Mouse (Mus musculus) cerebellum, adult 11-12 months (tissue): ENCODE results near the gene Wbp1l.
A peak's percentile ranks its signal among the peaks of the same experiment; 100 is the strongest.
"Not testable (repeated sequence)": the region's sequence is repeated elsewhere in the genome, so short reads cannot be mapped to it uniquely, and the experiment has no call there.

Experiments
- DNase-seq: peaks from one replicate; pipeline ENCODE4 v3.0.0; 2022

Wbp1l gene

DNA sequence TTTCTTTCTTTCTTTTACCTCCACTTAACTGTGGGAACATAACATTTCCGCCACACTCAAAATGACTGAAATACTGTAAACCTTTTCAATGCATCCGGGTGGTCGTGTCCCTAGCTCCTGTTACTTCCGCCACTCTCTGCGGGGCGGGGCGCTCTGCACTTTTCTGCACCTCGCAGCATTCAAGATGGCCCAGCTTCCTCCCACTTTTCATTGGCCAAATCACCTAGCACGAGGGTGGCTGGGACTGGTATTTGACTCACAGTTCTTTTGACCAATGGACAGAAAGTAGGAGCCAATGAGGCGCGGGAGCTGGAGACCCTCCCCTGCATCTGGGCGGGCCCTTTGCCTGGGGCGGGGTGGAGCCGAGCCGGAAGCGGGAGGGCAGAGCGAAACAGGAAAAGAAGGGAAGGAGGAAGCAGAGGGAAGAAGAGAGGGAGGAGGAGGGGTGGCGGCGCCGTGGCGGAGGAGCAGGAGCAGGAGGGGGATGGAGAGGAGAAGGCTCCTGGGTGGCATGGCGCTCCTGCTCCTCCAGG, at the start of gene Wbp1l:
Wbp1l (plus strand) TSS at position 365 of the 533 bp plus-strand sequence.
- peak; percentile 98 for DNase-seq

DNA sequence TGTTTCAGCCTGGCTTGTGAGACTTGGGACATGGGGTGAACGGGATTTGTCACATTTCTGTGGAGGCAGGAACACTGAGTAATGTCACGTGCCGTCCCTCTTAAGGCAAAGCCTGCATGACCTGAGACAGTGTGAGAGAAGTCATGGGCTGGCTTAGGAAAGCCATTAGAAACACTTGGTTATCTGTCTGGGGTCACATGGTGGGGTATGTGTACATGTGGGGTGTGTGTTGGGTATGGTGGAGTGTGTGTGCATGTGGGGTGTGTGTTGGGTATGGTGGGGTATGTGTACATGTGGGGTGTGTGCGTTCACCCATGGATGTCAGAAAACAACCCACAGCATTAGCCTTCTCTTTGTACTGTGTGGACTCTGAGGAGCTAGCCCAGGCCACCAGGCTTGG, 48.5 kb upstream of the Wbp1l start:
- DNase-seq: no peak

DNA sequence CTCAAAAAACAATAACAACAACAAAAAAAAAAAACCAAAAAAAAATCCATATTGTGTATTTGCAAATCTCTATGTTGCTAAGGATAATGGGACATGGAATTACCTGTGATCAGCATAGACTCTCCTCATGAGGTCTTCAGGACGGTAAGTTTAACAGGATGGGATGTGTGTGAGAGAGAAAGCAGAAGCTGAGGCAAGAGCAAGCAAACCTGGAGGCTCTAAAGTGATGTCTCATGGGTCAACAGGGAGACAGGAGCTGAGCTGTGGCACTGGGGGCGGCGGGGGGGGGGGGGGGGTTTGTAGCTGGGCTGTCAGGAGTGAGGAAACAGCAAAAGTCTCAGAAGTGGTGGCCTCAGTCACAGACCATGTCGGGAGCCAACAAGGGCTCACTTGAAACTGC, 46.4 kb upstream of the Wbp1l start:
- DNase-seq: no peak

DNA sequence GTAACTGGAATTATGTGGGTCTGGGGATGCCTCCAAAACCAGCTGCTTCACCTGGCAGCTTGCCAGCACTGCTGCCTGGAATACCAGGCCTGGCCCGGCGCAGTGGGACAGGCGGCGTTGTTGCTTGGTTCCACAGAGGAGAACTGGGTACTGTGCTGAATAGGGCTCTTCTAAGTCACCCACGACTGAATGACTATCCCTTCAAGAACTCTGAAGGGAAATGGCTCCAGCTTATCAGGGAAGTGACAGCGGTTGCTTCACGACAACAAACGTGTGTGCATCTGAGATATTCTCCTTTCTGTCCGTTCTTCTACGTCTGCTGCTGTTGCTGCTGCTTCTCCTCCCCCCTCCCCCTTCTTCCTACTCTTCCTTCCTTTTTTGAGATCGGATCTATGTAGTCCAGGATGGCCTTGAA, 45.3 kb upstream of the Wbp1l start:
- no peak for DNase-seq

DNA sequence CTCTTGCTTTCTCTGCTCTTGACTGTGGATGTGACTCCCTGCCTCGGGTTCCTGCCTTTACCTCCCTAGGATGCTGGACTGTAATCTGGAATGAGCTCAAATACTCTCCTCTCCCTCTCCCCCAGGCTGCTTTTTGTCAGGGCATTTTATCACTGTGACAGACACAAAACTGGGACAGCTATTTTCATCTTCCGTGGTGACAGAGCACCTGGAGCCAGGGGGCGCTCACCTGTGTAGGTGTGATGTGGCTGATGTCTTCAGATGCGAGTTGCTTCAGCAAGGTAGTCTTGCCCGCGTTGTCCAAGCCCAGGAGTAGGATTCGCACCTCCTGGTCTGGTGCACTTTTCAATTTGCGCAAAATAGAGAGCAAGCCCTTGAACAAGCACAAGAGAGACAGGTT, 40.9 kb upstream of the Wbp1l start:
- no peak for DNase-seq

DNA sequence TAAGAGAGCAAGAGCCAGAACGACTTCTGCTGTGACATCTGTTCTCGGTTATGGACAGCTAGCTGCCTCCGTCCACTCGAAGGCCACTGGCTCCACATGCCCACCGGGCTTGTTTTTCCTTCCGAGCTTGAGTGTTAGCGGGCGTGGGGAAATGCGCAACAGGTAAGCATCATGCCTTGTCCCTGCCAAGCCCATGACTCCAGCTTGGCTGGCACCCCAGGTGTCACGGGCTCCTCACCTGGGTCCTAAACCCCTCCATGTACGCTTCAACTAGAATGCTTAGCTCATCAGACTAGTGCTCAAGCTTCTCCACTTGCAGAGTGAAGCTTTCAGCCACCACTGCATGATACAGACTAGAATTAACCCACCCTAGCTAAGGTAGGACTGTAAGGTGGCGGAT, 40.3 kb upstream of the Wbp1l start:
- peak; percentile 68 for DNase-seq

DNA sequence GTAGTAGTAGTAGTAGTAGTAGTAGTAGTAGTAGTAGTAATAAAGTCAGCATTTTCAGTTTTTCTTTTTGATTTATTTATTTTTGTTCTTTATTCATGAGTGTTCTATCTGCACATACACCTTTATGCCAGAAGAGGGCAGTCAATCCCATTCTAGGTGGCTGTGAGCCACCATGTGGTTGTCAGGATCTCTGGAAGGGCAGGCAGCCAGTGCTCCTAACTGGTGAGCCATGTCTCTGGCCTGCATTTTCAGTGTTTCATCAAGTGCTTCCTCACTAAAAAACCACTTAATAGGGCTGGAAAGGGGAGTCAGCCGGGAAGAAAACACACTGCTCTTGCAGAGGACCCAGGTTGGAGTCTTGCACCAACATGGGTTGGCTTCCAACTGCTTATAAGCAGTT, 36.8 kb upstream of the Wbp1l start:
- DNase-seq: peak; percentile 73

DNA sequence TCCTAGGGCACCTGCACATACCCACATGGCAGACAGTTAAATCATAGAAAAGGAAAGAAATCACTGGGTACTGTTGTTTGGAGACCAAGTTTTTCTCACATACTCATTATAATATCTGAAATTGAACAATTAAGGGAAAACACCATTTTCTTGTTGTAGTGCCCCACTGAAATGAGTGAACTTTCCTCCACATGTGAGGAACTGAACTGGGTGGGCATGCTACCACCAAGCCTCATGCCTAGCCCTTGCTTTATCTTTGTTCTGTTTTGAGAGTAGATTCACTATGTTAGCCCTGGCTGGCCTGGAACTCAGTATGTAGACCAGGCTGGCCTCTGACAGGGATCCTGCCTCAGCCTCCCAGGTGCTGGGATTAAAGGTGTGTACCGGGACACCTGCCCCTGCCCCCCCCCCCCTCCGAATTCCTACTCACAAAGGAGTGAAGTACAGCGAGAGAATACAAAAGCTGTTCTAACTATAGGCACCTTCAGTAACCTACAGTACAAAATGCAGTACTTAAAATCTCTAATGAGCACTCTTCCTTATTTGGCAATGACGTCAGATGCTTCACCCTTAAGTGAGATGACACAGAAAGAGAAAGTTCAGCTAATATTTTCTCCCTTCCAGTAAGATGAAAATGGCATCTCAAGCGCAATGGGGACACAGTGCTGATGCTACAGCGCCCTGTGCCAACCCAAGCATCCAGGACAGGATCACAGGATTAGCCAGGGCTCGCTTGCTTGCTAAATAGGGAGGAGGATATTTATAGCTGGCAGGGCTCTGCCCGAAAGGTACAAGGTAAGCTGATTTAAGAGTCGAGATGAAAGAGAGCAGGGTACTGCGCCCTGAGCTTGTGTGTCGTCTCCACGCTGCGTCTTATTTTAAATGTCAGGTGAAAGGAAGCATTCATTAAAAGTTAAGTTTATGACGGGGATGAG, 36.0 kb upstream of the Wbp1l start:
- DNase-seq: peak; percentile 80

- DNase-seq: no peak
These were observed 35.3 kb upstream of the Wbp1l start for GRCm38 (mm10) chr19:46563603-46564002.

DNA sequence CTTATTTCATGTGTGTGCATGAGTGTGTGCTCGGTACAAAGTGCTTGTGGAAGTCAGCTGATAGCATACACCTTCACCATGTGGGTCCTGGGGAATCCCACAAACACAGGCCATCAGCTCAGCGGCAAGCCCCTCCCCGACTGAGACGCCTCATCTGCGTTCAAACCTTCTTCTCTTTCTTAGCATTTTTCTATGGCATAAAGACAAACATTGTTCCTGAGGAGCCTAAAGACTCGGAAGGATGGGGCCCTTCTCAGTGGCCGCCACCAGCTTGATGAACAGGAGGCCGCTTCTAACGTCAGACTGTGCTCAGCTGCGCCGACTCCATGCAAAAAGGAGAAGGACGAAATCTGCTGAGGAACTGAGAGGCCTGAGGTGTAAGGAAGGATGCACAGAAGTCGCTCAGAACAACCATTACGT, 34.8 kb upstream of the Wbp1l start:
- DNase-seq: no peak

DNA sequence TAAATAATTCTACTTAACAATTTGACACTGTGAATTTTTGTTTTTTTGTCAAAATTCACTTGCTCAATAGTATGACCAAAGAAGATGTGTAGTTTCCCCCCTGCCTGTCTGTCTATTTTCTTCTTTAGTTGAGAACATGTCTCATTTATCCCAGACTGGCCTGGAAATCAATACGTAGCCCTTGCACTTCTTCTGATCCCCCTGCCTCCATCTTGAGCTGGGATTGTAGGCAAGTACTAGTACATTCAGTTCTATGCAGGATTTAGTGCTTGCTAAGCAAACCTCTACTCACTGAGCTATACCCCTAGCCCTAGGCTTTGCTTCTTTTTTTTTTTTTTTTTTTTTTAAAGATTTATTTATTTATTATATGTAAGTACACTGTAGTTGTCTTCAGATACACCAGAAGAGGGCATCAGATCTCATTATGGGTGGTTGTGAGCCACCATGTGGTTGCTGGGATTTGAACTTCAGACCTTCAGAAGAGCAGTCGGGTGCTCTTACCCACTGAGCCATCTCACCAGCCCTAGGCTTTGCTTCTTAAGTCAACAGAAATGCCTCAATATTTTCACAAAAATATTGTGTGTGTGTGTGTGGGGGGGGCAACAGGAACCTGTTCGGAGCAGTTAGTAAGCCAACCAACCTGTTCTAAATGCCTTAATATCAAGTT, 27.5 kb upstream of the Wbp1l start:
- DNase-seq: not testable (repeated sequence)

- DNase-seq: no peak
These were observed 27.0 kb upstream of the Wbp1l start for GRCm38 (mm10) chr19:46571878-46572244.

- no peak for DNase-seq
These were observed 26.3 kb upstream of the Wbp1l start for GRCm38 (mm10) chr19:46572548-46572947.

DNA sequence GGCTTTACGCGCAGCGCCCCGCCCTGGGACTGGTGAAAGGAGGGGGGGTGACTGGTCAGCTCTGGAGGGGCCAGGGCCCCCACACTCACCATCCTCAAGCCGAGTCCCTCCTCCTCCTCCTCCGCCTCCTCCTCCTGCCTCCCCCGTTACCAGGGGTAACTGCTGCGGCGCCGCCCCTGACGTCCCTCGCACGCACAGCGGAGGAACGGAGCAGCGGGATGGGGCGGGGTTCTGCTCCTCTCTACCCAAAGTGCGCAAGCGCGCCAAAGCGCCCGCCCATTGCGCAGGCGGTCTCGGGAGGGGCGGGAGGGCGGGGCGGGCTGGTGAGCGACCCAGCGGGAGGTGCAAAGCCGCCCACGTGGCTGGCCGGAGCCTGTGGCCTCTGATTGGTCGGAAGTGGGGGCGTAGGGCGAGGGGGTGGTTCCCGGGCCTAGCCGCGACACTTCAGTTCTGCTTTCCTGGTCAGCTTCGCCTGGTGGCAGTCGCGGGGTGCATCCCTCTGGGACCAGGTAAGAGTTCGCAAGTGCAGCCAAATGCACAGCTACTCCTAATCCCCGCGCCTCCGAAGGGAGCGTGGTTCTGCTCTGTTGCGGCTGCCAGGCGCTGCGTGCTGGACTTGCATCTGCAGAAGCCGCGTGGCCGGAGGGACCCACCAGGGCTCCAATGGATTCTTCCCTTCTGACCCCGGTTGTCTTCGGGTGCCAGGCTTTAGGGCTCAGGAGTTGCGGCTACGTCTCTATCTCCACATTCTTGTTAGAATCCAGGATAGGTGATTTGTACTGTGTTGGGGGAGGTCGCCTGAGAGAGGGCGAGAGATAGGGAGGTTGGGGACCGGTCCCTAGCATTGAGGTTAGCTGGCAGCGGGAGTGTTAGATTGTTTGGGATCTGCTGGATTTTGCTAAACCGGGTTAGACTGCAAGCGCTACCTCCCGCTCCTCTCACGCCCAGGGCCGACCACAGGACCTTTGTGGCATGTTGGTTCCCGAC, 25.6 kb upstream of the Wbp1l start, which contains the start of the genes Arl3 and Sfxn2:
Arl3 (minus strand) TSS at position 248 of the 987 bp plus-strand sequence.
Sfxn2 (plus strand) TSS at position 415 of the 987 bp plus-strand sequence.
- peak; percentile 96 for DNase-seq

DNA sequence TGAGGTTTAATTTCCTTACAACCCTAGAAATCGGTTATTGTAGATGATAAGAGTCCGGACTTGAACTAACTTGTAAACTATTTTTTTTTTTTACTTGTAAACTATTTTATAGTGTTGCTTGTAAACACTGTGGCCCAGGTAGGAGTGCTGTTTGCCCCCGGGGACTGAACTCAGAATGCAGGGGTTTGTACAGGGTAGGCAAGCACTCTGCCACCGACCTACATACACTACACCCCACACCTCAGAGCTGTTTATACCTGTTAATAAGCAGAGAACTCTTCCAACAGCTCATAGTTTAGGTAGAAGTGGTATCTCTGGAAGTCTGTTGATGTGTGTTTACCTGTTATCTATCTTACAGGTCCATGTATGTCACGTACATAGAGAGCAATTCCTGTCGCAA, 24.9 kb upstream of the Wbp1l start:
- DNase-seq: no peak

DNA sequence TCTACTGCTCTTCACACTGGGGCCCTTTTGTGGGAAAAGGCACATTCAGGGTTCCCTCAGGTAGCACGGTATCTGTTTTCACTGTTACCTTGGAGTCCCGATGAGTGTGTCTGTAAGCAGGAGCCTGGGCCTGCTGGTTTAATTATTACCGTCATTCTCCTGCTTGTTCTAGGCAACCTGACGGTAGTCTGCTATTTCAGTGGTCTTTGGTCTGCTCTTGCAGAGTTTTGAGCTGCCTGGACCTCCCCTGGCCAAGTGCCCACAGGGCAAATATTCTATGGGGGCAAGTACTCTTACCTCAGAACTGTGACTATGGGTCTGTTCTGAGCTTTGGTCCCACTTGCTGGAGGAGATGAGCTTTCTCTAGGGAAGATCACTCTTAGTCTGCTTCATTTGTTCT, 23.7 kb upstream of the Wbp1l start:
- no peak for DNase-seq

GRCm38 (mm10) chr19:46587823-46588508, 10.9 kb upstream of the Wbp1l start:
- peak; percentile 76 for DNase-seq

DNA sequence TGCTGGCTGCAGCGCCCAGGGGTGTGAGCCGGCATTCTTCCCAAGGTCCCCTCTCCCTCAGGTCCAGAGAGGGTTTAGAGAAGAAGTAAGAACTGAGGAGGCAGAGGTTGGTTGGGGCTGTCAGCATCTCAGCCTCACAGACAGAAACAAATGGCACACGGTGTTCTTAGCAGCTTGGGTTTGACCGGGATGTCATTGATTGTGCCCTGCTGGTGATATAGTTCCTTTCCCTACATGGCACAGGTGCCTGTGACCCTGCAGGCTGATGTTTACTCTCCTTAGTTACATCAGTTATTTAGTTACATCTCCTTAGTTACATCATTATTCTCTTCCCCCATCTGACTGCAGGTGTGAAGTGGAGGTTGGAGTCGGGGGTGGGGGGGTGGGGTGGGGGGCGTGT, 7.3 kb upstream of the Wbp1l start:
- DNase-seq: no peak

GRCm38 (mm10) chr19:46592751-46593439, 6.0 kb upstream of the Wbp1l start:
- DNase-seq: no peak

DNA sequence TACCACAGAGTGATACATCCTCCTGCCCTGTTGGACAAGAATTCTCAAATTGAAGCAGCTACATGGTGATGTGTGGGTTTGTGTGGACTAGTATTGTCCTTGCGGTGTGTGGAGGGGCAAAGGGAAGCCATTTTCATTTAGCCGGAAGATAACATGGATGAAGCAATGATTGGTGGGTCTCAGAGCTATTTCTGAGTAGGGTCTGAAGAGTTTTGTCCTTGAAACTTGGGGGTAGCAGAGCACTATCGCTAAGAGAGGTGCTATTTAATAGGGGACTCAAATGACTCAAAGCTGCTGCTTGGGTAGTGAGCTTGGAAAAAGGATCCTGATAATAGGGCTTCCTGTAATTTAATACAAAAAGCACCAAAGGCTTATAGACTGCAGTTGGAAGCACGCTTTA, 697 bp upstream of the Wbp1l start:
- DNase-seq: no peak
